Mouse (Mus musculus) embryonic fibroblast, embryonic 13.5 days (primary cell): ENCODE results near the gene Rapgef4.

Experiments
- CTCF ChIP-seq: IDR thresholded peaks from 2 replicates; pipeline ENCODE4 v1.5.1; 2011; ENCODE audit warnings: mild to moderate bottlenecking, control low read depth, low read length, moderate library complexity, borderline replicate concordance; ENCODE audit not compliant: insufficient read depth
- POLR2A ChIP-seq: IDR thresholded peaks from 2 replicates; pipeline ENCODE4 v1.6.1; 2011; ENCODE audit warnings: low read depth, mild to moderate bottlenecking, control low read depth, low read length, moderate library complexity

- TF ChIP-seq CTCF (no peak), POLR2A (no peak)
These were observed 47.0 kb upstream of the Rapgef4 start for GRCm38 (mm10) chr2:71934046-71934445.
